Mouse (Mus musculus) cerebellum, adult (tissue): ENCODE data around the gene Gckr.
"Not testable (repeated sequence)": the region's sequence is repeated elsewhere in the genome, so short reads cannot be mapped to it uniquely, and the experiment has no call there.

Experiments used
- ATAC-seq: cut with Nextera tagmentation; 2 replicates; pipeline ENCODE4 v1.9.2; 2017; ENCODE audit warnings: mild to moderate bottlenecking, moderate library complexity, mixed read lengths; ENCODE audit not compliant: insufficient number of reproducible peaks, low FRiP score, low TSS enrichment

The Gckr gene

DNA sequence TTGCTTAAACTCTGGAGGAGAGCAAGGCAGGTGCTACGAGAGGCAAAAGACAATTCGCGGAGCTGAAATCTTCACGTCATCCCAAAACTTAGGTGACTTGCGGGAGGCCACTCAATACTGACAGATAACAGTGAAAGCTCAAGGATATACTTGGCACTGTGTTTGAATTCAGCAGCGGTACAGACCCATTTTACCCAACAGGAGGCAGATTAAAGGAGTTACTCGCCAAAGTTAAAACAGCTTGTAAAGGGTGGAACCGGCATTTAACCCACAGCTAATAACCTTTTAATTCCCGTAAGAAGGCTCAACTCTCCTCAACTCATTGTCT, 5.9 kb upstream of the Gckr start:
- no peak for ATAC-seq

- no peak for ATAC-seq
Observed at GRCm38 (mm10) chr5:31294964-31295605, 2.2 kb upstream of the Gckr start.

DNA sequence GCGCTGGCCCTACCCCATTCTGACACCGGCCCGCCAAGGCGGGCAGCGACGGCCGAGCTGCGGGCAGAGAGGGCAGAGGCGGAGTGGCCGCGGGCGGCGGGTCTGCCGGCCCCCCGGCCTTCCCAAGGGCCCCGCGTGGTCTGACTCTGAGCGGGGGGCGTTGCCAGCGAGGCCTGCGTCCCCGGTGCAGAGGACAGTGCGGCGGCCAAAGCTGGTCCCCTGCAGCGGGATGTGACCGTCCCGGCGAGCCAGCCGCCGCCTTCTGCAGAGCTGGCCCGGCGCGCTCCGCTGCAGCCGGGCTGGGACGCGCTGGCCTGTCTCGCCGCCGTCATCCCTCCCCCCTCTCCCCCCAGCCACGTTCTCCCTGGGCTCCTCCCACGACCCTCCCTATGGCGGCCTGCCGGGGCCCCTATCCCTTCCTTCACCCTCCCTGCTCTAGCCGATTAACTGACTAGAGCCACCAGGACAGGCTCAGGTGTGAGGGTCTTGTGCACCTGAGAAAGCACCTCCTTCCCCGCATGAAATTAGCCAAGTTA, 1.6 kb upstream of the Gckr start, which contains the start of gene Fndc4:
TSS of gene Fndc4 (minus strand) at position 475 of the 536 bp plus-strand sequence.
- ATAC-seq = peak; percentile 69

DNA sequence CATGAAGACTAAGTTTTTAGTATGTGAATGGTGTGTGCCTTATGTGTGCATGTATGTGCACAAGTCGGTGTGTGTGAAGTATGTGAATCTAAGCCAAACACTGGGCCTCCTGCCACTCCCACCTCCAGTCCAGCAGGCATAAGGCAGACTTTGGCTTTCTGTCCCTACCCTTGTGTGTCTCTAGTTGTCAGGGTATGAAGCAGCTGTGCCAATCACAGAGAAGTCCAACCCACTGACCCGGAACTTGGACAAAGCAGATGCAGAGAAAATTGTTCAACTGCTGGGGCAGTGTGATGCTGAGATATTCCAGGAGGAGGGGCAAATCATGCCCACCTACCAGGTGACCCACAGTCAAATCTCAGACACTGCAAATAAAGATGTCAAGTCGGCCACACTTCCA, 738 bp downstream of the Gckr start:
- ATAC-seq = no peak

DNA sequence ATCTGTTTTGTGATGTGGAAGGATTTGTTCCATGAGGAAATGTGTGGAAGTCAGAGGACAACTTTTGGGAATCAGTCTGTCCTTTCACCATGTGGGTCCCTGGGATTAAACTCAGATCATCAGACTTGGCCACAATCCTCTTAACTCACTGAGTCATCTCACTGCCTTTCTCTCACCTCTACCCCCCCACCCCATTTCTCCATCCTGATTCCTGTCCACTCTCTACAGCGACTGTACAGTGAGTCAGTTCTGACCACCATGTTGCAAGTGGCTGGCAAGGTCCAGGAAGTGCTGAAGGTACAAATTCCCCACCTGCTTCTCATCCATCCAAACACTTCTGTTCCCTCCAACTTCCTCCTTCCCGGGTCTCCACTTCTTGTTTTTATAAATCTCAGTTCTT, 1.2 kb downstream of the Gckr start:
- no peak for ATAC-seq

DNA sequence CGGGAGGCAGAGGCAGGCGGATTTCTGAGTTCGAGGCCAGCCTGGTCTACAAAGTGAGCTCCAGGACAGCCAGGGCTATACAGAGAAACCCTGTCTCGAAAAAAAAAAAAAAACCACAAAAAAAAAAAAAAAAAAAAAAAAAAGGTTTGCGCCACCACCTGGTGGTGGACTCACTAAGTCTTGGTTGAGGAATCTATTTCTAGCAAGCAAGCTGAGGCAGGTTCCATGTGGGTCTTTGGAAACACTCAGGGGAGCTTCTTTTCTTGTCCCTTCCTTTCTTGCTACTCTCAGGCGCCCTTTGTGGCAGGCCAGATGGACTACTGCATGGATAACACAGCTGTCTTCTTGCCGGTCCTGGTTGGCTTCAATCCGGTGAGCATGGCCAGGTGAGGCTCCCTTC, 4.6 kb downstream of the Gckr start:
- ATAC-seq = no peak

- ATAC-seq = no peak
Observed at GRCm38 (mm10) chr5:31303093-31303492, 5.8 kb downstream of the Gckr start.

DNA sequence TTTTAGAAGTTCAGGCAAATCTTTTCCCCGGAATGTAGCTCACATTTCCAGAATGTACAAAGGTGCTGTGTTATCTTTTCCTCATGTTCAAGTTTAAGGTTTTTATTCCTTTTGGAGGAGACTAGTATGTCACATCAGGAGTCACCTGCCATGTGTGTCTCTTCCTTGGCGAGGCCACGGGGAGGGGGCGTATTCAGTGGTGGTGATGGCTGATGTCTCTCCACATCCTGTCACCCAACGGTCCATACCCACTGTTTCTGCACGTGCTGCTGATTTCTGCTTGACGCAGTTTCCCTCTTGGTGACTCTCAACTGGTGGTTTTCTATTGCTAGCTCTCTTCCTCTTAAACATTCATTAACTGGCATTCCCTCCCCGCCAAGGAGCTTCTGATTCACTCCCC, 15.6 kb downstream of the Gckr start:
- no peak for ATAC-seq

DNA sequence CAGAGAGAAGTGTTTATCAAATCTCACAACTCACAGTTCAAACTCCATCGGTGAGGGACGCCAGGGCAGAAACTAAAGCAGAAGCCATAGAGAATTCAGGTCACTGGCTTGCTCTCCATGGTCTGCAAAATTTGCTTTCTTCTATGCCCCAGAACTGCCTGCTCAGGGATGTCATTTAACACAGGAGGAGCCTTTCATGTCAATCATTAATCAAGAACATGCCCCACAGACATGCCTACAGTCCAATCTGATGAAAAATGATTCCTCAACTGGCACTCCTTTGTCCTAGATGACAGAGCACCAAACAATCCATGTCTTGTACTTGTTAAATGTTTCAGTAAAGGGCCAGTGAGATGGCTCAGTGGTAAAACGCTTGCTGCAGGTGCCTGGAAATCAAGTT, 25.5 kb downstream of the Gckr start:
- ATAC-seq = no peak

- ATAC-seq = no peak
Observed at GRCm38 (mm10) chr5:31324085-31324484, 26.8 kb downstream of the Gckr start.

GRCm38 (mm10) chr5:31326850-31327249, 29.6 kb downstream of the Gckr start:
- no peak for ATAC-seq

- no peak; the same call in 1 of the 2 replicates for ATAC-seq
Observed at GRCm38 (mm10) chr5:31328255-31328654, 31.0 kb downstream of the Gckr start.

DNA sequence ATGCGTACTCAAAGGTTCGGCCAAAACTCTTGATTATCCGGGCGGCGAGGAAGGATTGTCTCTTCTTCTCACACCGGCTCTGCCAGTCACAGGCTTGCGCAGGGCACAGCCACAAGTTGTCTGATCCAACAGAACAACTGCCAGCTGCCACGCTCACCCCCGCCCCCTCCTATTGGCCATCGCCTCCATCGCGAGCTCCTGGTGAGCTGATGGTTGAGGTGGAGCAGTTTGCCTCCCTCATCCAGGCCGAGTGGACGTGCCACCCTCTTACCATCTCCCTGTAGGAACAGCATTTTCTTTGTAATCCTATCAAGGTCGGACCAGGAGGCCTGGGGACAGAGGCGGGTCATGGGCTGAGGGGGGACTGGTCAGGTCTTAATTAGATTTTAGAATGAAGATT, 60.3 kb downstream of the Gckr start:
- not testable (repeated sequence) for ATAC-seq

GRCm38 (mm10) chr5:31360955-31361354, 63.7 kb downstream of the Gckr start:
- no peak for ATAC-seq
